Mouse (Mus musculus) urinary bladder, postnatal 25 days (tissue): Measurements from ENCODE around the gene Psph.
"Not testable (repeated sequence)": the region's sequence is repeated elsewhere in the genome, so short reads cannot be mapped to it uniquely, and the experiment has no call there.

Experiments used
- DNase-seq: peaks from one replicate; pipeline ENCODE4 v3.0.0; 2022; ENCODE audit warnings: low spot score

Gene Psph

GRCm38 (mm10) chr5:129786818-129787790, at the start of gene Psph:
Gene Psph, minus strand, starts transcription at chr5:129787449.
- DNase-seq, result peak; percentile 89

- DNase-seq, result not testable (repeated sequence)
These were observed 3.3 kb upstream of the Psph start for GRCm38 (mm10) chr5:129790591-129790990.

- DNase-seq, result no peak
These were observed 757 bp upstream of the Psph start for GRCm38 (mm10) chr5:129787818-129788593.

GRCm38 (mm10) chr5:129786161-129786560, 1.1 kb downstream of the Psph start:
- no peak for DNase-seq

GRCm38 (mm10) chr5:129785235-129785870, 1.9 kb downstream of the Psph start:
- no peak for DNase-seq

- no peak for DNase-seq
These were observed 5.0 kb downstream of the Psph start for GRCm38 (mm10) chr5:129782211-129782610.

GRCm38 (mm10) chr5:129780131-129780530, 7.1 kb downstream of the Psph start:
- no peak for DNase-seq

- DNase-seq, result peak; percentile 72
These were observed 8.1 kb downstream of the Psph start for GRCm38 (mm10) chr5:129778996-129779716.

- DNase-seq, result no peak
These were observed 8.8 kb downstream of the Psph start for GRCm38 (mm10) chr5:129778348-129778995.

- DNase-seq, result no peak
These were observed 12.6 kb downstream of the Psph start for GRCm38 (mm10) chr5:129774661-129775060.

GRCm38 (mm10) chr5:129773330-129773729, 13.9 kb downstream of the Psph start:
- not testable (repeated sequence) for DNase-seq

- DNase-seq, result no peak
These were observed 14.8 kb downstream of the Psph start for GRCm38 (mm10) chr5:129772433-129772832.

GRCm38 (mm10) chr5:129770443-129771355, 16.6 kb downstream of the Psph start:
- no peak for DNase-seq

- no peak for DNase-seq
These were observed 25.2 kb downstream of the Psph start for GRCm38 (mm10) chr5:129761865-129762540.

- no peak for DNase-seq
These were observed 27.2 kb downstream of the Psph start for GRCm38 (mm10) chr5:129759929-129760480.

- DNase-seq, result no peak
These were observed 30.4 kb downstream of the Psph start for GRCm38 (mm10) chr5:129756886-129757285.

GRCm38 (mm10) chr5:129744050-129744449, 43.2 kb downstream of the Psph start:
- no peak for DNase-seq

GRCm38 (mm10) chr5:129742903-129743488, 44.3 kb downstream of the Psph start:
- DNase-seq, result no peak

GRCm38 (mm10) chr5:129740976-129741375, 46.3 kb downstream of the Psph start:
- DNase-seq, result no peak
